Mouse (Mus musculus): ENCODE measurements around the gene Gm3676. TPM values are rescaled to one million over a fixed set of nuclear protein-coding genes. Genes with fewer than 3 reads are reported as not detected.
"Not testable (repeated sequence)": the region's sequence is repeated elsewhere in the genome, so short reads cannot be mapped to it uniquely, and the experiment has no call there.

Gm3676 gene
- polyA plus RNA-seq (2015; fragmentation: Nextera tagmentation; extraction: Ambion mirVana): not detected in 2 replicates

DNA sequence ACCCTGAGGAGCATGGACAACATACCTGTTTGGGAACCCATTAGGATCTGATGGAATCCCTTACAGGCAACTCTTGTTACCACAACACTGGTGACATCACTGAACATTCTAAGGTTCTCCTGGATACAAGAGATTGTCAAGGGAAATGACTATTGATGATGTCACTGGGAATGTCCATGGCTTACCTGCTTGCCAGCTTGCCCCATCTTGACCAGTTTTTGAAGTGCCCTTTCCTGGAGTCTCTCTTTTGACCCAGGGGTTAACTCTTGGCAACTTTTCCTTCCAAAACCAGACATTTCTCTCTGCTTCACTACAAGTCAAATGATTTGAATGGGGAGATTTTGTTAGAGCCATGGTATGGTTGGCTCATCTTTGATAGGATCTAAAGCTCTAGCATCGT is at the start of gene Gm3676:
Gene Gm3676, minus strand, starts transcription at position 101 of the 400 bp plus-strand sequence.
- not testable (repeated sequence) for ATAC-seq (ENCODE audit: low FRiP score, low TSS enrichment); H3K4me2 ChIP-seq (replicated peaks; ENCODE audit: low read depth); H3K4me1 ChIP-seq (replicated peaks; ENCODE audit: control insufficient read depth, insufficient read depth); H3K9me3 ChIP-seq (ENCODE audit: control insufficient read depth, low read length); H3K27me3 ChIP-seq (ENCODE audit: control insufficient read depth, insufficient read depth, low read length); H3K9ac ChIP-seq (ENCODE audit: low read length); H3K4me3 ChIP-seq (ENCODE audit: low read depth, low read length); DNase-seq (ENCODE audit: low spot score); H3K36me3 ChIP-seq (ENCODE audit: control insufficient read depth, insufficient read depth, low read length); H3K27ac ChIP-seq (replicated peaks)
- WGBS: no CpG with 5 or more reads among the region's 1 CpGs

GRCm38 (mm10) chr14:41648176-41648575 is 1.9 kb upstream of the Gm3676 start:
- not testable (repeated sequence) for H3K36me3 ChIP-seq (ENCODE audit: control insufficient read depth, insufficient read depth, low read length); H3K9ac ChIP-seq (ENCODE audit: low read length); H3K27ac ChIP-seq (replicated peaks); ATAC-seq (ENCODE audit: low FRiP score, low TSS enrichment); H3K4me2 ChIP-seq (replicated peaks; ENCODE audit: low read depth); H3K27me3 ChIP-seq (ENCODE audit: control insufficient read depth, insufficient read depth, low read length); H3K4me1 ChIP-seq (replicated peaks; ENCODE audit: control insufficient read depth, insufficient read depth); H3K9me3 ChIP-seq (ENCODE audit: control insufficient read depth, low read length); H3K4me3 ChIP-seq (ENCODE audit: low read depth, low read length); DNase-seq (ENCODE audit: low spot score)
- WGBS: 80% methylated on average over 2 of the region's 2 CpGs

- not testable (repeated sequence) for DNase-seq (ENCODE audit: low spot score); H3K4me1 ChIP-seq (replicated peaks; ENCODE audit: control insufficient read depth, insufficient read depth); H3K27ac ChIP-seq (replicated peaks); H3K9ac ChIP-seq (ENCODE audit: low read length); H3K4me2 ChIP-seq (replicated peaks; ENCODE audit: low read depth); H3K4me3 ChIP-seq (ENCODE audit: low read depth, low read length); H3K9me3 ChIP-seq (ENCODE audit: control insufficient read depth, low read length); H3K36me3 ChIP-seq (ENCODE audit: control insufficient read depth, insufficient read depth, low read length); ATAC-seq (ENCODE audit: low FRiP score, low TSS enrichment); H3K27me3 ChIP-seq (ENCODE audit: control insufficient read depth, insufficient read depth, low read length)
- WGBS: 88% methylated on average over 9 of the region's 11 CpGs
Measured at GRCm38 (mm10) chr14:41630144-41630543, 16.1 kb downstream of the Gm3676 start.

DNA sequence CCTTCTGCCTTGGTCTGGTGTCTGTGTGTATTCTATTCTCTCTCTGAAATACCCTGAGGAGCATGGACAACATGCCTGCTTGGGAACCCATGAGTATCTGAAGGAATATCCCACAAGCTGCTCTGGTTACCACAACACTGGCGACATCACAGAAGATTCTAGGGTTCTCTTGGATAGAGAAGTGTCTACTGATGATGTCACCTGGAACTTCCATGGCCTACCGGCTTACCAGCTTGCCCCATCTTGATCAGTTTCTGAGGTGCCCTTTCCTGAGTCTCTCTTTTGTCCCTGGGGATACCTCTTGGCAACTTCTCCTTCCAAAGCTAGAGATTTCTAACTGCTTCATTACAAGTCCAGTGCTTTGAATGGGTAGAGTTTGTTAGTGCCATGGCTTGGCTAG is 21.8 kb downstream of the Gm3676 start, which contains the start of gene Gm3072:
Gene Gm3072, minus strand, starts transcription at position 101 of the 400 bp plus-strand sequence.
- H3K27ac ChIP-seq (replicated peaks); H3K4me2 ChIP-seq (replicated peaks; ENCODE audit: low read depth); H3K9me3 ChIP-seq (ENCODE audit: control insufficient read depth, low read length); H3K4me3 ChIP-seq (ENCODE audit: low read depth, low read length); ATAC-seq (ENCODE audit: low FRiP score, low TSS enrichment); H3K36me3 ChIP-seq (ENCODE audit: control insufficient read depth, insufficient read depth, low read length); DNase-seq (ENCODE audit: low spot score); H3K27me3 ChIP-seq (ENCODE audit: control insufficient read depth, insufficient read depth, low read length); H3K4me1 ChIP-seq (replicated peaks; ENCODE audit: control insufficient read depth, insufficient read depth); H3K9ac ChIP-seq (ENCODE audit: low read length): not testable (repeated sequence)
- 88% methylated on average over 1 of the region's 2 CpGs for WGBS

DNA sequence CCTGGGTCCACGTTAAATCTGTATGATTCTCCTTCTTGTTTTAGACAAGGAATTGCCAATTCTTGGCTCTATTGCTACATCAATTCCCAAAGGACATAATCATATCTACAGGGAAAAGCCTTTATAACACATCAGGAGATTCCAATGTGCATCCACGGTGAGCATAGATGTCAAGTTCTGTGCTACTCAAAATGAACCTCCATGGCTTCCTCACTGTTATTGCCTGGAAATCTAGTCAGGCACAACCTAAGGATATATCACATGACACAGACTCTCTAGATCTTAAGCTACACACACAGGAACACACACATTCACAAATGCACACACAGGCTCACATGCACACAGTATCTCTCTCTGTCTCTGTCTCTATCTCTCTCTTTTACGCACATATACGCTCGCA is 23.8 kb downstream of the Gm3676 start:
- not testable (repeated sequence) for H3K36me3 ChIP-seq (ENCODE audit: control insufficient read depth, insufficient read depth, low read length); H3K27ac ChIP-seq (replicated peaks); ATAC-seq (ENCODE audit: low FRiP score, low TSS enrichment); H3K4me3 ChIP-seq (ENCODE audit: low read depth, low read length); H3K4me1 ChIP-seq (replicated peaks; ENCODE audit: control insufficient read depth, insufficient read depth); H3K27me3 ChIP-seq (ENCODE audit: control insufficient read depth, insufficient read depth, low read length); H3K4me2 ChIP-seq (replicated peaks; ENCODE audit: low read depth); DNase-seq (ENCODE audit: low spot score); H3K9ac ChIP-seq (ENCODE audit: low read length); H3K9me3 ChIP-seq (ENCODE audit: control insufficient read depth, low read length)
- 94% methylated on average over 4 of the region's 5 CpGs for WGBS

DNA sequence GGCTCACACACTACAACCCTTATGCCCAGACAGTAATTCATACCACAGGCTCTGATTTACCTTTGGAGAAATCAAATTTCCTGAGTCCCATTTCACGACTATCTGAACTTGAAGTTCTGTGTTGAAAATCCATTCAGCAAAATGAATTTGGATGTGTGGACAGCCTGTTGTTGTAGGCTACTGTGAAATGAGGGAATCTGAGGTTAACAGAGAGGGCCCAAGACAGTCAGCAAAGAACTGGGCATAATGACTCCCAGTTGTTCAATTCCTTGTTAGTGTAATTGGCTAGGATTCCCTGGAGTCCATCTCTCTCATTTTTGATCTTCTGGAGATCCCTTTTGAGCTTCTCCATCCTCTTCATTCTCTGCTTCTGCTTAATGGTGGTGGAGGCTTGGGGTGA is 35.6 kb downstream of the Gm3676 start:
- 71% methylated on average over 1 of the region's 1 CpGs for WGBS
- ATAC-seq (ENCODE audit: low FRiP score, low TSS enrichment): not testable (repeated sequence)

DNA sequence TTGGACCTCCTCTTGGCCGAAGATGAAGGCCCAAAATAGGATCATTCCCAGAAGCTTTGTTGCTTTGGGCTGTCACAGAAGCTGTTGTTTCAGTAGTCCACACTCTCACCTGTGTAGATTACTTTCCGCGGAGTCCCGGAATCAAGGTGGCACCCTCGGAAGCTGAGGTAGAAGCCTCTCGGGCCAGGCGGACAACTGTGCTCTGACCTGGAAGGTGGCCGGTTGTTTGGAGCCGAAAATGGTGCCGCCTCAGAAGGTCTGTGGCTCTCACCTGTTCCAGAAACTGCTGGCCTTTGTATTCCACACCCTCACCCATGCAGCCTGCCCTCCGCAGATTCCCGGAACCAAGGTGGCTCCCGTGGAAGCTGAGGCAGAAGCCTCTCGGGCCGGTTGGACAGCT is 45.4 kb downstream of the Gm3676 start:
- not testable (repeated sequence) for DNase-seq (ENCODE audit: low spot score); H3K27ac ChIP-seq (replicated peaks); H3K4me2 ChIP-seq (replicated peaks; ENCODE audit: low read depth); H3K4me3 ChIP-seq (ENCODE audit: low read depth, low read length); H3K4me1 ChIP-seq (replicated peaks; ENCODE audit: control insufficient read depth, insufficient read depth); ATAC-seq (ENCODE audit: low FRiP score, low TSS enrichment); H3K36me3 ChIP-seq (ENCODE audit: control insufficient read depth, insufficient read depth, low read length); H3K27me3 ChIP-seq (ENCODE audit: control insufficient read depth, insufficient read depth, low read length); H3K9ac ChIP-seq (ENCODE audit: low read length); H3K9me3 ChIP-seq (ENCODE audit: control insufficient read depth, low read length)
- WGBS: 93% methylated on average over 15 of the region's 15 CpGs

More for the DNA sequence above, 35.6 kb downstream of the Gm3676 start:
- not testable (repeated sequence) for DNase-seq (ENCODE audit: low spot score); H3K4me1 ChIP-seq (replicated peaks; ENCODE audit: control insufficient read depth, insufficient read depth); H3K4me2 ChIP-seq (replicated peaks; ENCODE audit: low read depth); H3K9ac ChIP-seq (ENCODE audit: low read length); H3K27me3 ChIP-seq (ENCODE audit: control insufficient read depth, insufficient read depth, low read length); H3K9me3 ChIP-seq (ENCODE audit: control insufficient read depth, low read length); H3K27ac ChIP-seq (replicated peaks); H3K36me3 ChIP-seq (ENCODE audit: control insufficient read depth, insufficient read depth, low read length); H3K4me3 ChIP-seq (ENCODE audit: low read depth, low read length)

Other genes with a start within 250 kb of the Gm3676 start
- gene Gm6482, start 238.2 kb downstream of the Gm3676 start, polyA plus RNA-seq (2015; fragmentation: Nextera tagmentation; extraction: Ambion mirVana): not detected in 2 replicates
- gene Gm7954, start 193.0 kb downstream of the Gm3676 start, polyA plus RNA-seq (2015; fragmentation: Nextera tagmentation; extraction: Ambion mirVana): not detected in 2 replicates
- gene Gm3486, start 157.0 kb downstream of the Gm3676 start, polyA plus RNA-seq (2015; fragmentation: Nextera tagmentation; extraction: Ambion mirVana): not detected in 2 replicates
- gene Gm7970, start 90.9 kb downstream of the Gm3676 start, polyA plus RNA-seq (2015; fragmentation: Nextera tagmentation; extraction: Ambion mirVana): not detected in 2 replicates
- not detected in 2 replicates for gene 1700049E17Rik2, start 73.3 kb downstream of the Gm3676 start, polyA plus RNA-seq (2015; fragmentation: Nextera tagmentation; extraction: Ambion mirVana)
- not detected in 2 replicates for gene Gm3072, start 21.9 kb downstream of the Gm3676 start, polyA plus RNA-seq (2015; fragmentation: Nextera tagmentation; extraction: Ambion mirVana)
- gene Gm8068, start 55.4 kb upstream of the Gm3676 start, polyA plus RNA-seq (2015; fragmentation: Nextera tagmentation; extraction: Ambion mirVana): not detected in 2 replicates
- gene Gm7929, start 104.1 kb upstream of the Gm3676 start, polyA plus RNA-seq (2015; fragmentation: Nextera tagmentation; extraction: Ambion mirVana): not detected in 2 replicates
- gene Gm47189, start 126.0 kb upstream of the Gm3676 start, polyA plus RNA-seq (2015; fragmentation: Nextera tagmentation; extraction: Ambion mirVana): not detected in 2 replicates